Mouse (Mus musculus): Measurements from ENCODE around the gene Rprd1b. TPM values are rescaled to one million over a fixed set of nuclear protein-coding genes. Genes with fewer than 3 reads are reported as not detected.

Gene Rprd1b
- total RNA-seq, 1 experiment from 2014 or later: 14.4 TPM

- ATAC-seq (replicated peaks; ENCODE audit: insufficient number of reproducible peaks, low FRiP score, low TSS enrichment, poor library complexity, severe bottlenecking): no peak
Measured at GRCm38 (mm10) chr2:158155615-158156014, 127.3 kb downstream of the Rprd1b start.

GRCm38 (mm10) chr2:158156487-158156886, 128.2 kb downstream of the Rprd1b start:
- no peak for ATAC-seq (replicated peaks; ENCODE audit: insufficient number of reproducible peaks, low FRiP score, low TSS enrichment, poor library complexity, severe bottlenecking)

- ATAC-seq (replicated peaks; ENCODE audit: insufficient number of reproducible peaks, low FRiP score, low TSS enrichment, poor library complexity, severe bottlenecking): no peak
Measured at GRCm38 (mm10) chr2:158157654-158158053, 129.4 kb downstream of the Rprd1b start.

- peak; percentile 76 for ATAC-seq (replicated peaks; ENCODE audit: insufficient number of reproducible peaks, low FRiP score, low TSS enrichment, poor library complexity, severe bottlenecking)
Measured at GRCm38 (mm10) chr2:158159376-158160235, 131.3 kb downstream of the Rprd1b start.

DNA sequence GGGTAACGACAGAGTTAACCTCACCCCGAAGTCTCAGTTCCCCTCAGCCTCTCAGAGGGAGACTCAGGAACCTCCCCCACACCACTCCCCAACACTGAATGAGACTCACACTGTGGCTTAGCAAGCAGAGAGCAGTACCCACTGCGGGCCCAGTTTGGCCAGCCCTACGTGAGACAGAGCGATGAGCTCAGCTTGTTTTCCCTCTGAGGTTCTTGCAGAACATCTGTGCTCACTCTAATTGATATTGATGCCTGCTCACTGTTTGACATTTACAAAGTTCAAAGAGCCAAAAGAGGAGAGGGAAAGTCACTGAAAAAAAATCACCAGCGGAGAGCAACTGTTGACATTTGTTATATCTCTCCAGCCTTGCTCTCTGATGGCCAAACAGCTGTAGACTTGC, 133.5 kb downstream of the Rprd1b start:
- ATAC-seq (replicated peaks; ENCODE audit: insufficient number of reproducible peaks, low FRiP score, low TSS enrichment, poor library complexity, severe bottlenecking): peak; percentile 40; the same call in 1 of the 2 replicates

GRCm38 (mm10) chr2:158163034-158163433, 134.7 kb downstream of the Rprd1b start:
- ATAC-seq (replicated peaks; ENCODE audit: insufficient number of reproducible peaks, low FRiP score, low TSS enrichment, poor library complexity, severe bottlenecking): peak; percentile 19; the same call in 1 of the 2 replicates

DNA sequence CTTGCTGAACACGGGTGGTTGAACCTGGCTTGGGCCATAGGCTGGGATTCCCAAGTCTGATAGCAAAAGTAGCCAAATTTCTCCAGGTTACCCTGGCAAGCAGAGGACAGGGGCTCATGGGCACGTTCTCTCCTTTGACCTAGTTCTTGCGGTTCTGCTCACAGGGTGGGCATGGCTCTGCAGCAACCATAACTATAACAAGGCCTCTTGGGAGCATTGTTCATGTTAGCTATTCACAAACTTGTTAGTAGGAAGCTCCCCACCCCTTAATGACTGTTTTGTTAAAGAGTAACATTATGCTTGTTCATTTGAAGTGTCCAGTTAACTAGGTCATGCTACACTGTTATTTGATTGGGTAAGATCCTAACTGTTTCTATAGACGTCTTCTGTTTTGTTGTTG, 137.5 kb downstream of the Rprd1b start:
- no peak for ATAC-seq (replicated peaks; ENCODE audit: insufficient number of reproducible peaks, low FRiP score, low TSS enrichment, poor library complexity, severe bottlenecking)

- ATAC-seq (replicated peaks; ENCODE audit: insufficient number of reproducible peaks, low FRiP score, low TSS enrichment, poor library complexity, severe bottlenecking): peak; percentile 95
Measured at GRCm38 (mm10) chr2:158166628-158167027, 138.3 kb downstream of the Rprd1b start.

GRCm38 (mm10) chr2:158167496-158168205, 139.4 kb downstream of the Rprd1b start:
- ATAC-seq (replicated peaks; ENCODE audit: insufficient number of reproducible peaks, low FRiP score, low TSS enrichment, poor library complexity, severe bottlenecking): peak; percentile 18; the same call in 1 of the 2 replicates

GRCm38 (mm10) chr2:158168741-158169211, 140.5 kb downstream of the Rprd1b start:
- ATAC-seq (replicated peaks; ENCODE audit: insufficient number of reproducible peaks, low FRiP score, low TSS enrichment, poor library complexity, severe bottlenecking): no peak

DNA sequence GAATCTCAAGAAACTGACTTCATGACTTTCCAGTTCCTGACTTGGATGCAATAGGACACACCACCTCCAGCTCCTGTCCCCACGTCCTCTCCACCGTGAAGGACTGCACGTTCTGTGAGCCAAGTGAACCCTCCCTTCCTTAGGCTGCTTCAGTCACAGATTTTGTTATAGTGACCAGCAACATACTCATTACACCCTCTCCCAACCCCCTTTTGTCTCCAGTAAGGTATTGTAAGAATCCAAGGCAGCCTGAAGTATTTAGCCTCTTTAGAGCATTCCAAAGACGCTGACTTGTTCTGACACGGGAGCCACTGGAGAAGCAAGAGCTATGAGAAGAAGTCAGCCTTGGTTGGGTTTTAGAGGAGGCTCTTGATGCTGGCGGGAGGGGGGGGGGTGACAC, 141.1 kb downstream of the Rprd1b start:
- no peak for ATAC-seq (replicated peaks; ENCODE audit: insufficient number of reproducible peaks, low FRiP score, low TSS enrichment, poor library complexity, severe bottlenecking)

DNA sequence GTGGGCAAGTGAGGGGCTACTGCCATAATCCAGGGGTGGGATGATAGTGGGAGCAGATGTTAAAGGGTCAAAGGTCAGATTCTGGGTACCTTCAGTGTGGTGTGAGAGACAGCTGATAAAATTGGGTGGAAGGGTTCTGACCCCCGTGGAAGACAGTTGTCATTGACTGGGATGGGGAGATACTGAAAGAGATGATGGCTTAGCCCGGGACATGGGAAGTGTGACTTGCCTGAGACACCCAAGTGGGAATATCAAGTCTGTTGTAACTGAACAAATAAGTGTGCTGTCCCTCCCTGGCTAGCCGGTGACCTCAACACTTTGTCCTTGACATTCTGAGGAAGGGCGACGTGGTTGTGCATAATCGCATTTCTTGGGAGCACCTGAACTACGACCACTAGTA, 141.5 kb downstream of the Rprd1b start:
- ATAC-seq (replicated peaks; ENCODE audit: insufficient number of reproducible peaks, low FRiP score, low TSS enrichment, poor library complexity, severe bottlenecking): no peak

- no peak for ATAC-seq (replicated peaks; ENCODE audit: insufficient number of reproducible peaks, low FRiP score, low TSS enrichment, poor library complexity, severe bottlenecking)
Measured at GRCm38 (mm10) chr2:158170394-158170793, 142.1 kb downstream of the Rprd1b start.

DNA sequence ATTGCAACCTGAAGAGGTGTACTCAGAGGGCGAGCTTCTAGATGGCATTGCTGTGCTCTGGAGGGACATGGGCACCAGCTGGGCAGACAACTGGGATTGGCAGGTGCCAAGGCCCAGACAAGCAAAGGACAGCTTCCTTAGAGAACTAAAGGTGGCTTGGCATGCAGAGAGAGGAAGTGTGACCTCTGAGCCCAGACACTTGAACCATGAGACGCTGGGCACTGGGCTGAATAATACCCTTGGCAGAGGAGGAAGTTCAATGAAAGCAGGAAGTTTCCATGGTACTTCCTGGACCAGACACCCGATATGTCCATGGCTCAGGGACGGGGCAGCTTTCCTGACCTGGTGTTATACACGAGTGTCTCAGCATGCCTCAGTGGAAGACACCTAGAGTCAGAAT, 146.1 kb downstream of the Rprd1b start:
- ATAC-seq (replicated peaks; ENCODE audit: insufficient number of reproducible peaks, low FRiP score, low TSS enrichment, poor library complexity, severe bottlenecking): peak; percentile 49

GRCm38 (mm10) chr2:158174958-158175357, 146.7 kb downstream of the Rprd1b start:
- ATAC-seq (replicated peaks; ENCODE audit: insufficient number of reproducible peaks, low FRiP score, low TSS enrichment, poor library complexity, severe bottlenecking): peak; percentile 28

DNA sequence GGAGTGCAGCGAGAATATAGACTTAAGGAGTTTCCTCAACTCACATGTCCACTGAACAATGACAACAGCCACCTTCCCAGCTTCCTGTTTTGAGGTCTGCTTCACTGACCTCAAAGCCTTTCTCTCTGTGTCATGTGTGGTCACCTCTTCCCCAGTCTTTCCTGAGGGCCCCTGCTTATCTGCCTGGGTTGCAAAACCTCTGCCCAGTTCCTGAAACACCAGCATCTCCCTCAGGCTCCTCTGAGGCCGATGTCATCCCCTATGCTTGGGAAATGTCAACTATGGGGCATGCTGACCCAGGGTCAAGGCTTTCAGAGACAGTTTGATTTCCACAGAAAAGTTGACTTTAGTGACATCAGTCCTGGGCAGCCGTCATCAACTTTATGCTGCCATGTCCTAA, 147.1 kb downstream of the Rprd1b start:
- ATAC-seq (replicated peaks; ENCODE audit: insufficient number of reproducible peaks, low FRiP score, low TSS enrichment, poor library complexity, severe bottlenecking): peak; percentile 89

GRCm38 (mm10) chr2:158176763-158177162, 148.5 kb downstream of the Rprd1b start:
- ATAC-seq (replicated peaks; ENCODE audit: insufficient number of reproducible peaks, low FRiP score, low TSS enrichment, poor library complexity, severe bottlenecking): no peak

- no peak for ATAC-seq (replicated peaks; ENCODE audit: insufficient number of reproducible peaks, low FRiP score, low TSS enrichment, poor library complexity, severe bottlenecking)
Measured at GRCm38 (mm10) chr2:158177574-158177973, 149.3 kb downstream of the Rprd1b start.

DNA sequence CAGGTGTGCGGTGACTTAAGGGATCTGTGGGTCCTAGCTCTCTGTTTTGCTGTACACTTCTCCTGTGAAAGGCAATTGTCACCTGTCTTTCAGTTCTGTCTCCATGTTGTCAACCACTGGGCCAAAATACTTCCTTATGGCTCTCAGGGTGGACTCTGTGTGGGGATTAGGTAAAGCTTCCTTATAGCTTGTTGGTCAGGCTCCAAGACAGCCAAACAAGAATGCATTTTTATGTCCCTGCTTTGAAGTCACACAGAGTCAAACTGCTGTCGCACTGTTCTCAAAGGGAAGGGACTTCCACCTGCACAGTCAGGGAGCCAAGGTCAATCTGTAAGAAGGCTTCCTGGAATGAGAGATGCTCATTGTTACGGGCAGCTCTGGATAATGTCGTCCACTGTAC, 149.8 kb downstream of the Rprd1b start:
- ATAC-seq (replicated peaks; ENCODE audit: insufficient number of reproducible peaks, low FRiP score, low TSS enrichment, poor library complexity, severe bottlenecking): no peak
